Mouse (Mus musculus): ENCODE measurements around the gene Pamr1.
A peak's percentile ranks its signal among the peaks of the same experiment; 100 is the strongest.

Gene Pamr1

GRCm38 (mm10) chr2:102598911-102599721 lies 49.3 kb downstream of the Pamr1 start:
- no peak for DNase-seq (ENCODE audit: low spot score)

DNA sequence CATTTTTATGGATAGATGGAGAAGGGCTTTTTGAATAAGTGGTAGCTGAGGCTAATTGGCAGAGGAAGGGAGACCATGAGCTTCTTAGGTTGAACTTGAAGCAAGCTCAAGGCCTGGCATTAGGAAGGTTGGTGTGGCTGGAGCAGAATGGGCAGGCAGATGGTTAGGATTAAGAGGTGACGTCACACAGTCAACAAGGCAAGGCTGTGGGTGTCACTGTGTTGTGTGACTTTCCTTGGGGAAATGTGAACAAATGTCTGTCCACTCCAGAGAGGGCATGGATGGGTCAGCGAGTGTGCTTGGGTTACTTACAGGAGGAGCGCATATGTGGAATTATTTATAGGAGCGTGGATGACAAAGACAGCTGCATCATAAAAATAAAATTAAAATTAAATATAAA lies 50.7 kb downstream of the Pamr1 start:
- no peak for DNase-seq (ENCODE audit: low spot score)

GRCm38 (mm10) chr2:102610485-102610884 lies 60.7 kb downstream of the Pamr1 start:
- no peak for DNase-seq (ENCODE audit: low spot score)

- DNase-seq (ENCODE audit: low spot score): no peak
Observed at GRCm38 (mm10) chr2:102616637-102617036, 66.8 kb downstream of the Pamr1 start.

DNA sequence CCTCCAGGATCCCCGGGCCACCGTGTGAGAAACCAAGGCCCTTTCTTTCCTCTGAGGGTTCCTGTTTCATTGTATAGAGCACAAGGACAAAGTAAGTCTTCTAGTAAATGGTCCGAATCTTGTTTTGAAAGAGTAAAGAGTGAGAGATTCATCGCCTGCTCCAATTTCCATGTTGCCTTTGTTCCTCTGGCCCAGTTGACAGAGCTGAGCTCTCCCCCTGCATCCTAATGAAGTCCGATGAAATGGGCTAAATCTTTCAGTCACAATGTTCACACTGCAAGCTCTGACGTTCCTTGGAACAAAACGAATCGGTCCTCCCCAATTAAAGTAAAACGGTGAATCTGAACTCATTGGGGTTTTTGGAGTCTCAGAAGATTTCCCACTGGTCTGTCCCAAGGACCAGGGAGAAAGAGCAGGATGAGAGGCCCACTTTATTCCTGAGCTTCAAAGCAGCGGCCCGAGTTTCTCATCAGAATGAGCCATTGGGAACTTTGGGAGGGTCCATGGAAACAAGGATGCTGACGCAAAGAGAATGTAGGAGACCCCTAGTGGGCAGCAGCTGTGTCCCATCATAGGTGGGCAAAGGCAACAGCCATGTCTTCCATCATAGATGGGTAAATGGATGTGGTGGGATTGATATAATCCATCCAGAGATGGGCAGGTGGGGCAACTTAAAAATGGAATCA lies 71.1 kb downstream of the Pamr1 start:
- no peak for DNase-seq (ENCODE audit: low spot score)

GRCm38 (mm10) chr2:102622176-102622575 lies 72.4 kb downstream of the Pamr1 start:
- no peak for DNase-seq (ENCODE audit: low spot score)

GRCm38 (mm10) chr2:102622943-102623342 lies 73.1 kb downstream of the Pamr1 start:
- DNase-seq (ENCODE audit: low spot score): no peak

- DNase-seq (ENCODE audit: low spot score): no peak
Observed at GRCm38 (mm10) chr2:102624538-102624937, 74.7 kb downstream of the Pamr1 start.

DNA sequence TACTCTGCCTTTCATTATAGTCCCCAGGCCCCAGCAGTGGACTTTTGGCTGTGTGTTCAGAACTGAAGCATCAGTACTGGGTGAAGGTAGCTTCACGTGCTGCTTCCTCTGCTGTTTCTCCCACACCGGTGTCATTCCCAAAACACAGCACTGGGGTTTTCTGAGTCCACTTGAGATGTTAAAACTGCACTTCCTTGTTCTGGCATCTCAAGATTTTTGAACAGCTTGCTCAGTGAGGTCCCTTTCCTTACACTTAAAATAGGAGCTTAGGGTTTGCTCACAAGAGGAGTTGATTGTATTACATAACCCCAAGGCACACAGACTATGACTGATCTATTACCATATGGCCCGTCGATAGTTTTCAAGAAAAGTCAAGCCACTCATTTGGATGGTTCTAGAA lies 82.5 kb downstream of the Pamr1 start:
- no peak for DNase-seq (ENCODE audit: low spot score)

GRCm38 (mm10) chr2:102634010-102634409 lies 84.2 kb downstream of the Pamr1 start:
- no peak for DNase-seq (ENCODE audit: low spot score)

DNA sequence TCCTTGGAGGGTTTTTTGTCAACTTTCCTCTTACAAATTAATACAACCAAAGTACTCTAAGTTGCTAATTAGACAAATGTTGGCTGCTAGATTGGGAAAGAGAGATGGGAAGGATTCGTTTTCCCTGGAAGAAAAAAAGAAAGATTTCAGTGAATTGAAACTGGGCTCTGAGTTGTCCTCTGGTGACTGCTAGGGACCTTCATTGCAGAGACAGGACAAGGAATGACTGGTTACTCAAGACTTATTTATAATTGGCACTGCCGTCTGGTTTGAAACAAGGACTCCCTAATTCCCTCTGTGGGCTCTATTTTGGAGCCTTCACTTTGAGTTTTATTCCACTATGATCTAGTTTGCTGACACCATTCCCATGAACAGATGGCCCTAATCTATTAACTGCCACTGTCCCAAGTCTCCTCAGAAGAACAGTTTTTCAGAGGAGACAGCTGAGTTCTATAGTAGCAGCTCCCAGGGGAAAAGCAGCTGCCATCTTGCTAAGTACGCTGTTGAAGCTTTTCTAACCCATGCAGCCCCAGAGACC lies 85.8 kb downstream of the Pamr1 start:
- DNase-seq (ENCODE audit: low spot score): no peak

GRCm38 (mm10) chr2:102636116-102636600 lies 86.3 kb downstream of the Pamr1 start:
- DNase-seq (ENCODE audit: low spot score): no peak

DNA sequence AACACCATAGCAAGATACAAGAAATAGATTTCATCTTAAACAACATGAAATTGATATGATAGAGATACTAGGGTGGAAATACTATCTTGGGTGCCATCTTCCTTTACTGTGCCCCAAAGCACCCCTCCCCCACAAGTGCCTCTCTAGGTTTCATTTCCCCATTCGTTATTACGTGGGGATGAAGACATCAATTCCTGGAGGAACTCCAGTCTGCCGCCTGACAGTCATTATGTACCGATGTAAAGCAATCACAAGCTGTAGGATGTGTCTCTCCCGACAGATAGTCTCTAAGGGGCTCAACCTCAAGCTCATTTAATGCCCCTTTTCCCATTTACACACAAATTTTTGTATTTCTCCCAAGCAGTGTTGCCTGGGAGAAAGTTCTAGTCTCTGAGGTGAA lies 88.3 kb downstream of the Pamr1 start:
- no peak for DNase-seq (ENCODE audit: low spot score)

DNA sequence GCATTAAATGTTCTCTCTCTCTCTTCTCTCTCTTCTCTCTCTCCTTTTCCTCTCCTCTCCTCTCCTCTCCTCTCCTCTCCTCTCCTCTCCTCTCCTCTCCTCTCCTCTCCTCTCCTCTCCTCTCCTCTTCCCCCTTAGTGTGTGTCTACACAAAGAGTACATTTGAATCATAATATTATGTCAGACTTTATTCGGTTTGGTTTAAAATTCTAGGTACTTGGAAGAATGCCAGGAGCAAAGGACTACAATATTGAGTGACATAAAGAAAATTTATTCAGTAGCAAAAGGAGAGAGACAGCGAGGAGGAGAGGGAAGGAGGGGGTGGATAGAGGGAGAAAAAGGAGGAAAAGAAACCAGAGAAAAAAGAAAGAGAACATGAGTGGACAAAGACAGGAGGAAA lies 88.9 kb downstream of the Pamr1 start:
- DNase-seq (ENCODE audit: low spot score): no peak

DNA sequence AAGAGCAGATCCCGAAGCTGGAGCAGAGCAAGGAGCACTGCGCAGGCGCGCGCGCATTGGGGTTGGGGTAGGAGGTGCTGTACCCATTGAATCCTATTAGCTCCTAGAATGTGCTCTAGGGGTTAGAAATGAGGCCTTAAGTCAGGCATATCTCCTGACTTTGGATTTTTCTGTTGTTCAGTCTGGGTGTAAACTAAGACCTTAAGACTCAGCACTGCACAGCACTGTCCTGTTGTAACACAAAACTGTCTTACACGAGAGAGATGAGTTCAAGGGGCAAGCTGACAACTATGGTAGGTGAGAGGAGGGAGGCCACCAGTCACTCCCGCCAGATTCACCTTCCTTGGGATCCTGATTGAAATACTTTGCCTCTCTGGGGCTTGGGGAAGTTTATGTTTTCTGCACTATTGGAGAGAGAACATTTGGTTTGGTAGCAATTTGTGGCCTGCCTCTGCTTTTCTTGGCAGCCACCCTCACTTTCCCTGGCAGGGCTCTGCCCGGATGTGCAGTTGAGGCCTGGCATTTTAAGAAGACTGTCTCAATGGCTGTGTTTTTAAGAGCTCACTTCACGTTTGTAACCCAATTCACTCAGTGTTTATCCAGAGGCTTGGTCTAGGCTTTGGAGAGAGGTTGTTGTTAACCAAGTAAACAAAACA lies 99.2 kb downstream of the Pamr1 start:
- no peak for DNase-seq (ENCODE audit: low spot score)

DNA sequence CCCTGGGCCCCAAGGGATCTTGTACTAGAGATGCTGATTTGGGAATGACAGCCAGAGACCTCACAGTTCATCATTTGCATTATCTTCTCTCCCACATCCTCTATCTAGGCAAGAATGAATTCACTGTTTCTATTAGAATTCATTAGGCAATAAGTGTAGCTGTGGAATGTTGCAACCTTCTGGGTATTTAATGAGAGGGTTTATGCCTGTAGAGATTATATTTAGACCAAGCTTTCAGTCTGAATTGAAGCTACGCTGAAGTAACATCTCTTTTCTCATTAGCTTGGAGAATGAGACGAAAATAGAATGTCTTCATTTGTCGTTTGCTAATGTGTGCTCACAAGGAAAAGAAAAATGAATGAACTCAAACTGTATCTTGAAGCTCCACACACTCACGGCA lies 100.5 kb downstream of the Pamr1 start:
- no peak for DNase-seq (ENCODE audit: low spot score)

DNA sequence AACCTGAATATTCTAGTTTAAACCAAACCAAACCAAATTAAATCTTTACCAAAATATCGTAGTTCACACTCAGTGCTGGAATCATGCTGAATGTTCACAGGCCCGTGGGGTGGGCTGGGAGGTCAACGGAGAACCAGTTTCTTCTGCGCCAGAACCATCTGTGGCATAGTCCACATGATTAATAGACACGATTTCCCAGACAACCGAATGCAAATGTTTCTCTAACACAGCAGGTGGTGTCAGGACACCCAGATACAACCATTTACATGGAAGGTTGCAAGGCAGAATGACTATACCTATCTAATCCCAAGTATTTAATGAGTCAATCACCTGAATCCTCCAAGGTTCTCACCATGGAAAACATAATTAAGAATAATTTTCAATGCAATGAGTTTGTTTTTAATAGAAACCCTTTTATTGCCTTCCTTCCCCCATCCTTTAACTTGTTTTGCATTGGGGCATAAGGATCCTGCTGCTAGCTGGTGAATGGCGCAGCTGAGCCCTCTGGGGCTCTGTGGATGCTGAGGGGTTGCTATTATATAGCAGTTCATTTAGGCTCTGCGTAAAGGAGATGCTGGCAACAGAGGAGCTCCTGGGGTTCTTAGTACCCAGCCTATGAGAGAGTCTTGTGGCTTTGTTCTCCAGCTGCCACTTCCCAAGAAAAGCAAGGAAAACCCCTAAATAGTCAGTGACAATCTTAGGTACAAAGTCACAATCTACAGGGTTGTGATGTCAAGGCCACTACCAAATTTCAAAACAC lies 106.3 kb downstream of the Pamr1 start:
- peak; percentile 55 for DNase-seq (ENCODE audit: low spot score)

- DNase-seq (ENCODE audit: low spot score): peak; percentile 42
Observed at GRCm38 (mm10) chr2:102657726-102658125, 107.9 kb downstream of the Pamr1 start.

- peak; percentile 56 for DNase-seq (ENCODE audit: low spot score)
Observed at GRCm38 (mm10) chr2:102658163-102658660, 108.4 kb downstream of the Pamr1 start, which contains the start of gene Slc1a2. Gene Slc1a2 (plus strand): TSS chr2:102658659.

DNA sequence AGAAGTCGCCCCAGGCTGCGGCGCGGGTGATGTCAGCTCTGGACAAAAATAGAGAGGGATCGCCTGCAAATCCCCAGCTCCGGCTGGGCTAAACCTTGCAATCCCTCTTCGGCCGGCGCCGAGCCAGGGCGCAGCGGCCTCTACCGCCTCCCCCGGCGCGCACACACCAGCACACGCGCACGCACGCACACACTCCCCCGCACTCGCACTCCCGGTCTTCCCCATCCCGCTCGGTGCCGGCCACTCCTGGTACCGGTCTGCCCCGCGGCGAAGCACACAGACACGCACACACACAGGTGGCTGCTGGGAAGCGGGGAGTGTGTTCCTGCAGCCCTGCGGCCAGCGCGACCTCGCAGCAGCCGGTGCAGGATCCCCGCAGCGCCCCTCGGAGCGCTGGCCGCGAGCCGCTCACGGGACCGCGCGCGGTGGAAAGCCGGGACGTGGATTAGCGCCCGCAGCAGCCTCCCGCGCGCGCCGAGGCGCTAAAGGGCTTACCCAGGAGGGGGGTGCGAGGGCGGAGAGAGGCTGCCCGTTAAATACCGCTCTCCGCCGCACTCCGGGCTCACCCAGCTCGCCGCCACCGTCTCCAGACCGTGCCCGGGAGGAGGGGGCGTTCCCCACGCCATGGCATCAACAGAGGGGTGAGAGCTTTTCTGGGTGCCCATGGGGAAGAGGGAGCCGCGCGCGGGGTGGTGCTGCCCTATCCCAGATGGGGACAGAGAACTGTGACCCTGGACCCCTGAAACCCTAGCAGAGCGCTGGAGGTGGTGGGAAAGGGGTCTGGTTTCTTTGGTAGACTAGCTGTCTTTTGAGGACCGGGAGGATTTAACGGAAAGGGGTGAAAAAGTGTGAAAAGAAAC lies 109.1 kb downstream of the Pamr1 start:
- DNase-seq (ENCODE audit: low spot score): peak; percentile 74

GRCm38 (mm10) chr2:102659521-102659830 lies 109.7 kb downstream of the Pamr1 start:
- DNase-seq (ENCODE audit: low spot score): peak; percentile 74

Measured in embryo, embryonic 10.5 days (tissue).